Mouse (Mus musculus) testis, adult 2 months (tissue): ENCODE measurements around the gene Stk39. TPM values are rescaled to one million over a fixed set of nuclear protein-coding genes. Genes with fewer than 3 reads are reported as not detected.

Source experiments
- H3K27ac ChIP-seq: fragments of 200-500 bp; 2 replicates; pipeline ENCODE4 v1.5.1; 2012; ENCODE audit warnings: low read depth, low read length; ENCODE audit not compliant: control insufficient read depth, insufficient read depth
- H3K27me3 ChIP-seq: fragments of 200-500 bp; 2 replicates; pipeline ENCODE4 v1.6.1; 2012; ENCODE audit warnings: mild to moderate bottlenecking, low read length, moderate library complexity; ENCODE audit not compliant: control insufficient read depth, insufficient read depth
- H3K36me3 ChIP-seq: fragments of 200-500 bp; 2 replicates; pipeline ENCODE4 v1.6.1; 2012; ENCODE audit warnings: mild to moderate bottlenecking, low read length; ENCODE audit not compliant: control insufficient read depth, insufficient read depth
- H3K4me1 ChIP-seq: fragments of 200-500 bp; 2 replicates; pipeline ENCODE4 v1.6.1; 2012; ENCODE audit warnings: low read length; ENCODE audit not compliant: control insufficient read depth, insufficient read depth
- H3K4me3 ChIP-seq: fragments of 200-500 bp; 2 replicates; pipeline ENCODE4 v1.5.1; 2012; ENCODE audit warnings: low read depth, mild to moderate bottlenecking, low read length, moderate library complexity, mixed read lengths; ENCODE audit not compliant: control insufficient read depth
- CTCF ChIP-seq: fragments of 200-500 bp; IDR thresholded peaks from 2 replicates; pipeline ENCODE4 v1.5.1; 2012; ENCODE audit warnings: low read depth, mild to moderate bottlenecking, inconsistent platforms, low read length, moderate library complexity; ENCODE audit not compliant: control insufficient read depth, insufficient read depth, insufficient replicate concordance
- POLR2A ChIP-seq: fragments of 200-500 bp; IDR thresholded peaks from 2 replicates; pipeline ENCODE4 v1.6.1; 2012; ENCODE audit warnings: low read depth, mild to moderate bottlenecking, inconsistent platforms, low read length, moderate library complexity; ENCODE audit not compliant: control insufficient read depth
- polyA plus RNA-seq: library from polyadenylated mRNA; depleted of rRNA; stranded (reverse); fragments of >200 nt; gene quantifications from 2 replicates; pipeline ENCODE4 v1.2.3, GENCODE M21; 2012; rRNA removed

Gene Stk39
- 118 and 142 TPM in 2 replicates for polyA plus RNA-seq

DNA sequence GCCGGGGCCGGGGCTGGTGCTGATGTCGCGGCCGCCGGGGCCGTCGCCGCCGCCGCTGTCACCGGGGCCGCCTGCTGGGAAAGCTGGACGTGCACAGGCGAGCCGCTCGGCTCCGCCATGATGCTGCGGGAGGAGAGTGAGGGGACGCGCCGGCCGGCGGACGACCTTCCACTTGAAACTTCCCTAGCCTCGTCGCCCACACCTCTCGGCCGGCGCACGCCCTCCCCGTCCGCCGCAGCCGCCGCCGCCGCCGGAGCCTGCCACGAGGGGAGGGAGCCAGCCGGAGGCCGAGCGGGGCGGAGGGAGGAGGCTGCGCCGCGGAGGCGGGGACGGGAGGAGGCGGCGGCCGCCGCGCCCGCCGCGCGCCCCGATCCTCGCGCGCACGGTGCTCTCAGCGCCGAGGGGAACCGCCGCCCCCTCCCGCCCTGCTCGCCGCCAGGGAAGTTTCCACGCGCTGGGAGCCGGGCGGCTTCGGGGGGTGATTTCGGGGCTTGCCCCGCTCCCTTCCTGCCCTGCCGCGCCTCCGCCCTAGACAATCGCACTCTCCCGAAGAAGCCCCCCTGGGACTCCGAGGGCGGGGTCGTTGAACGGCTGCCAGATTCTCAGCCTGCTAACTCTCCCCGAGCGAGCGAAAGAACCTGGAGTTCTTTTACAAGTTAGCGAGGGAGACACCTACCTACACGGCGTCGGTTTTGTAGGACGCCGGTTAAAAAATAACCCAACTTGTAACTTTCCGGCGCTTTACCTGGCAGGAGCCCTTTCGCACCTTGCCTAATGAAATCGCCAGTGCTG is at the start of gene Stk39:
Gene Stk39, minus strand, starts transcription at position 510 of the 792 bp plus-strand sequence.
- H3K4me3 ChIP-seq = peak within 1 kb of the TSS; percentile 97
- no peaks in the 10 kb centered on the region for H3K36me3 ChIP-seq
- peak within 1 kb of the TSS; percentile 96 for H3K27ac ChIP-seq
- H3K4me1 ChIP-seq = peaks cover 11% of the 10 kb centered on the region
- H3K27me3 ChIP-seq = no peaks in the 10 kb centered on the region
- TF ChIP-seq CTCF = no peak
- peak; percentile 36; the same call in 1 of the 2 replicates for TF ChIP-seq POLR2A

DNA sequence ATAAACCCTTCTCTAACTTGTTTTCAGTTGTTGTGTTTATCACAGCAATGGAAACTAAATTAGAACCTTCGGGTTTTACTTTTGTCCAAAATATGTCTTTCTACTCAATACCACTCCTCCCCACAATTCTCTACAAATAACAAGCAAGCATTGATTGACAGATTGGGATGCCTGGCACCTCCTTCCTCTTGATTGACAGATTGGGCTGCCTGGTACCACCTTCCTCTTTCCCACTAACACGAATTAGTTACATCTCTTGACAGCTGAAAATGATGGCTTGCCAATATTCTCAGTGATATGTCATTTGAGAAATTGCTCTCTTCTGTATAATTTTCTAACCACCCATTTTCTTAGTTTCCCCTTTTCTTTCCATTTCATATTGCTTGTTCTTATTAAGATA is 43.3 kb upstream of the Stk39 start:
- no peaks in the 10 kb centered on the region for H3K27me3 ChIP-seq
- no peak overlapping the region for H3K4me3 ChIP-seq

DNA sequence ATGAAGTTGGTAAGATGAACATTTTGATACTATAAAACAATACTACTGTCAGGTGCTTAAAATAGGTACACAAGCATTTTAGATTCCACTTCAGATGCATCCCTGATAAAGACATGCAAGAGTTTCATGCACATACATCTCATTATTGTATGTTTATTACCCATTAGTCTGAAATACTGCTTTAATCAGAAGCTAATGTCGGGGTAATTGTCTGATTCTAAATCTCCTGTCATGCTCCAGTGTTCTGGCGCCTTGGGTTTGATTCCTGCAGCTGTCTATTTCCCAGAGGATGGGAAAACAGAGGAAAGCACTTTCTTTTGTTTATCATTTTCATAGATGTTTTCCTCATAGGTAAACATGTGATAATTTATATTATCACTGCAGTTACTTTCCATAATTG is 31.1 kb upstream of the Stk39 start:
- no peaks in the 10 kb centered on the region for H3K4me1 ChIP-seq
- no peak for TF ChIP-seq CTCF
- no peak for TF ChIP-seq POLR2A
- no peaks in the 10 kb centered on the region for H3K36me3 ChIP-seq
- H3K27me3 ChIP-seq = no peaks in the 10 kb centered on the region
- H3K4me3 ChIP-seq = no peak overlapping the region
- no peak overlapping the region for H3K27ac ChIP-seq

More for the DNA sequence above, 43.3 kb upstream of the Stk39 start:
- Histone ChIP-seq H3K36me3 (no peaks in the 10 kb centered on the region), H3K4me1 (no peaks in the 10 kb centered on the region), H3K27ac (no peak overlapping the region)
- TF ChIP-seq CTCF = no peak
- no peak for TF ChIP-seq POLR2A

DNA sequence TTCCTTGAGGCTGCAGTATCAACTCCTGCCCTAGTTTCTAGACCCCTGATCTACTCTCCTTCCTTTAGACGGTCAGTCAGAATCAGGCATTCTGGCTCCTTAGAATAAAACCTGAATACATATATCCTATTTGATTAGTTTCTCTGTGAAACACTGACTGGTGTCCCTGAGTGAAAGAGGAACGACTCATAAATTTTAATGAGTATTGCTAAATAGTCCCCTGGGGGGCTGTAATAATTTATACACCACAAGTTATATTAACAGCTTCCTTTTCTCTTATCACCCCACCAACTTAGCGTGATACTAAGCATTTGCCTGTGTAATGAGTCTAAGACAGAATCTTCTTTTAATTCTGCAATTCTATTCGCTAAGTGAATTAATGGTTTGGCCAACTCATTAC is 30.7 kb upstream of the Stk39 start:
- H3K4me3 ChIP-seq = no peak overlapping the region

GRCm38 (mm10) chr2:68502236-68502635 is 30.2 kb upstream of the Stk39 start:
- Histone ChIP-seq H3K4me3 (no peak overlapping the region), H3K27ac (no peak overlapping the region), H3K36me3 (no peaks in the 10 kb centered on the region), H3K27me3 (no peaks in the 10 kb centered on the region), H3K4me1 (no peaks in the 10 kb centered on the region)
- TF ChIP-seq CTCF (no peak), POLR2A (no peak)

More for the DNA sequence above, 30.7 kb upstream of the Stk39 start:
- Histone ChIP-seq H3K4me1 (no peaks in the 10 kb centered on the region), H3K27ac (no peak overlapping the region), H3K27me3 (no peaks in the 10 kb centered on the region), H3K36me3 (no peaks in the 10 kb centered on the region)
- TF ChIP-seq CTCF (no peak), POLR2A (no peak)

GRCm38 (mm10) chr2:68486275-68486674 is 14.2 kb upstream of the Stk39 start:
- Histone ChIP-seq H3K27me3 (no peaks in the 10 kb centered on the region), H3K27ac (no peak overlapping the region), H3K4me3 (no peak overlapping the region), H3K36me3 (no peaks in the 10 kb centered on the region), H3K4me1 (no peaks in the 10 kb centered on the region)
- no peak for TF ChIP-seq POLR2A
- TF ChIP-seq CTCF = no peak

GRCm38 (mm10) chr2:68485141-68485540 is 13.1 kb upstream of the Stk39 start:
- no peaks in the 10 kb centered on the region for H3K36me3 ChIP-seq
- H3K4me3 ChIP-seq = no peak overlapping the region

More at GRCm38 (mm10) chr2:68485141-68485540, 13.1 kb upstream of the Stk39 start:
- no peaks in the 10 kb centered on the region for H3K4me1 ChIP-seq
- no peak for TF ChIP-seq POLR2A
- no peak for TF ChIP-seq CTCF
- no peak overlapping the region for H3K27ac ChIP-seq
- no peaks in the 10 kb centered on the region for H3K27me3 ChIP-seq
